Mouse (Mus musculus) embryo, embryonic 9.5 days (tissue): ENCODE data around the gene Actc1.

Experiments used
- DNase-seq: peaks from one replicate; pipeline ENCODE4 v3.0.0-alpha.2; 2017; ENCODE audit errors: extremely low spot score

The Actc1 gene

DNA sequence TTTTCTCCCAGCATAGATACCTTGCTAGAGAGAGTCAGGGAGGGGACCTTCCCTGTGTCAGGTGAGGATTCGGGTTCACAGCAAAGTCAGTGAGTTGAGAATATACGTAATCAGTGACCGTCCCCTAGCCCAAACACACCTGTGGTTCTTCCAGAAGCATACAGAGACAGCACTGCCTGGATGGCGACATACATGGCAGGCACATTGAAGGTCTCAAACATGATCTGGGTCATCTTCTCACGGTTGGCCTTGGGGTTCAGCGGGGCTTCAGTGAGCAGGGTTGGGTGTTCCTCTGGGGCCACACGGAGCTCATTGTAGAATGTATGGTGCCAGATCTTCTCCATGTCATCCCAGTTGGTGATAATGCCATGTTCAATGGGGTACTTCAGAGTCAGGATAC is 3.2 kb downstream of the Actc1 start:
- DNase-seq: no peak

DNA sequence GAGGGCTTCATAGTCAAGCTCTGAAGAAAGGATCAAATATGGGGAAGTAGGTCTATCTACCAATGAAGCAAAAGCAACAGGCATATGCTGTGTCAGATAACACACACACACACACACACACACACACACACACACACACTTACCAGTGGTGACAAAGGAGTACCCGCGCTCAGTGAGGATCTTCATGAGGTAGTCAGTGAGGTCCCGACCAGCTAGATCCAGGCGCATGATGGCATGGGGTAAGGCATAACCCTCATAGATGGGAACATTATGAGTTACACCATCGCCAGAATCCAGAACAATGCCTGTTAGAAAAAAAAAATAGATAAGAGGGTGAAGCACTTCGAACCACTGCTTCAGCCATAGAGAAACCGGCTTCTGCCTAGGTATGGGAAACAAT is 4.0 kb downstream of the Actc1 start:
- DNase-seq: no peak

DNA sequence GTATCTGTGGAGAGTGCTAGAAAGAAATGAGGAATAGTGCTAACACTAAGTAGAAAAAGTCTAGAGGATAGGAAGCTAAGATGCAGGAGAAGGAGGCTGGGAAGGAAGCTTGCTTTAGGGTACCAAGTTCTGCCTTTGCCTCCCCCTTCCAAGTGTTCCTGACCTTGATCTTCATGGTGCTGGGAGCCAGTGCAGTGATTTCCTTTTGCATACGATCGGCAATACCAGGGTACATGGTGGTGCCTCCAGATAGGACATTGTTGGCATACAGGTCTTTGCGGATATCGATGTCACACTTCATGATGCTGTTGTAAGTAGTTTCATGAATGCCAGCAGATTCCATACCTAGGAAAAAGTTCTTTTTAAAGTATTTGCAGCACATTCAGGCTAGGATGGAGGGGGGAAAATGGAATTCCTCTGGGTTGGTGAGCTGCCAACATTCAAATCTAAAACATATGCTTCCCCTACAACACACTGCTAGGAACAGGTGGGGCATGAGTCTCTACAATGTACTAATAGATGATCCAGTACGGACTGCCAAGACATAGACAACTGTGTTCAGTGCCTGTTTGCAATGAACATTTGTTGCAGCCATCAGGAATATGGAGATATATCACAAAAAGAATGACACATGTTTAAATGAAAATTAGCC is 5.3 kb downstream of the Actc1 start:
- DNase-seq: no peak

DNA sequence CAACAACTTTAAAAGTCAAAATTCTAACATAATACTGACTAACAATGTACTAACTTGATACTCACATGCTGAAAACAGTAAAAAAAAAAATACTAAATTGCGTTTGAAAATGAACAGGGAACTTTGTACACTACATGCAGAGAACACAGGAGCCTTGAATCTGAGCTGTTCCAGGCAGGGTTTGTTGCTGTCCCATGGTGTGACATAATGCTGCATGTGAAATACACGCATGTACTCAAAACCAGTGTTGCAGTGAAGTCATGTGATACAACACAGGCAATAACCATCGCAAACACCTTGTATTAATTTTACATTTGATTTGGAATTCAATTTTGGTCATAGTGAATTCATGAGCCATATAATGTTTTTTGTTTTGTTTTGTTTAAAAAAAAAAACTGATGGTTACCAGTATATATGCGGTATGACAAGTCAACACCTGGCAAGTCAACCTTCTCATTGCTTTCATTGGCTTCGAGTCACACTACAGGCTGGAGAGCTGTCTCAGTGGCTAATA is 7.1 kb downstream of the Actc1 start:
- DNase-seq: no peak

DNA sequence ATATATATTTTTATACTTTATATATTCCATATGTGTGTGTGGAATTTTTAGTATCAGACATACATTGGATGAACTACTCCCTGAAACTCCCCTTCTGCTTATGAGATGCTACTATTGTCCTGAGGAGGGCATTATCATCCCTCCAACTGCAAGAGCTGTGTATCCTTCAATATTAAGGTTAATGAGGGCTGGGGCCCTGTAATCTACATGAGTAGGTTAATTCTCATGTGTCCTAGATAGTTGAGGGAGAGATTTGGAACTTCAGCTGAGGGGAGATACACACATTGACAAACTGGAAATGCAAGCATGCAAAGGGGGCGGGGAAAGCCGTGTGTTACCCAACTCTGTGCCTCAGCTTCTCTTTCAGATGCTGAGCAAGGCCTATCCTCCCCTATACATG is 15.4 kb downstream of the Actc1 start:
- DNase-seq: no peak

DNA sequence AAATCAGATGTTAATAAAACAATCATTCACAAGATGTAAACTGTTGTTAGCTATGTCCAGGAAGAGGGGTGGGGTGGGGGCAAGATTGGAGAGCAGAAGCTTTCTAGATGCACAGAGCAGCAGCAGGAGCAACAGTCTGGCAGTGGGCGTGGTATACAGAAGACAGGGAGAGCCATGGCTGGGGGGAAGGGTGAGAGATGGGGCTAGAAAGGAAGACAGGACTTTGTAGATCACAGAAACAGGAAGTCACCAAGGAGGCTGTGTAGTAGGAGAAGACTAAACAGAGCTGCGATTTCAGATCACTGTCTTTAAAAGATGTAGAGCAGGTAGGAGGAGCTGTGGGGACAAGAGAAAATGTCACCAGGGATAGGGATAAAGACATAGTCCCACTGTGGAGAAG is 21.1 kb downstream of the Actc1 start:
- no peak for DNase-seq

DNA sequence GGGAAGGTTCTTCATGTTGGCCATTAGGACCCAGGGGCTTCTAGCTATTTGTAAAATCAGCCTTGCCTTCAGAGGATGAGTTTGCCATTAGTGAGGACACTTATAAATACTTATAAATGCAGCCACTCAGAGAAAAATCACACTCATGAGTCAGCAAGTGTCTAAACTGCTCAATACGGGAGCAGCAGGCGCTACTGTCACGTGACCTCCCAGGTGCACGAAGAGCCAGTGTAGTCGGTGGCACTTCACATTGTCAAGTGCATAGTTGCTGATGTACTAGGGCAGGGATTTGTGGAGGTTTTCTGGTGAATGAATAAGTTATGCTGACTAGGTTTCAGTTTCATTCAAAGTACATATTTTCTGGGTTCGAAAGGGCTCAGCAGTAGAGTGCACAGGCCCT is 30.0 kb downstream of the Actc1 start:
- no peak for DNase-seq

DNA sequence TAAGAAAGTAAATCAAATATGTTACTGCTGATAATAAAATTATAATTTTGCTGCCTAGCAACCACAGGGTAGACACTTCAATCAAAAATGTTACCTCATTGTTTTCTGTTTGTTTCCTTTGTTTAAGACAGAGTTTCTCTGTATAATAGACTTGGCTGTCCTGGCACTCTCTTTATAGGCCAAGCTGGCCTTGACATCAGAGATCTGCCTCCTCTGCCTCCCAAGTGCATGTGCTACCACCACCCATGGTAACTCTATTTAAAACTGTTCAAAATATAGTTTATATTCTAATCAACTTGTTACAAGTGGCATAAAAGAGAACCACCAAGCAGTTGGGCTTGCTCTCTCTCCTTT is 33.2 kb downstream of the Actc1 start:
- no peak for DNase-seq

DNA sequence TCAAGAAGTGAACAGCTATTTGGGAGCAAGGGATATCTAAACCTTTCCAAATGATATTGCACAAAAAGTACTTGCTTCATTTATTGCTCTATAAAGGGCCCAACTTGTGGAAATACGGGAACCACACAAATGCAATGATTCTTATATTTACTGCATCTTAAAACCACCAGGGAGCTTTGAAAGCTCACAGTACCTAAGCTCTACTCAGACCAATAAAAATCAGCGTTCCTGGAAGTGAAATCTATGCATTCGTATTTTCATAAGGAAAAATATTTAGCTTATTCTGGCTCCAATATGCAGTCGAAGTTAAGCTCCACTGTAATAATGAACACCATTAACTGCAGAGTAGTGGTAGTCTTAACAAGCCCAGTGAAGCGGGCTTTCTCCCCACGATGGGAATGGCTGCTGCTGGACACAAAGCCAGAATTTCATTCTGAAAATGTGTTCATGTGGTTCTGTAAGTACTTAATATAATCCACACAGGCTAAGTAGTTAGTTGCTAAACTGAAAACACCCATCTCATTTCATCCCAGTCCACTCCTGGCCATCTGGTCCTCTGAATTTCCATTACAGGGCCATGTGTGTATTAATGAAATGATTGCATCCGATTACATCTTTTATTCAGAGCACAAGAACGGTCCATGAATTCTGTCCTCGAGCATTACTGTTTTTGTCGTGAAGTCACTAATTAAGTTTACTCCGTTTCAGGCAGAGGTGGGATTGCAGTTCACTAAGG is 33.7 kb downstream of the Actc1 start:
- DNase-seq: no peak

DNA sequence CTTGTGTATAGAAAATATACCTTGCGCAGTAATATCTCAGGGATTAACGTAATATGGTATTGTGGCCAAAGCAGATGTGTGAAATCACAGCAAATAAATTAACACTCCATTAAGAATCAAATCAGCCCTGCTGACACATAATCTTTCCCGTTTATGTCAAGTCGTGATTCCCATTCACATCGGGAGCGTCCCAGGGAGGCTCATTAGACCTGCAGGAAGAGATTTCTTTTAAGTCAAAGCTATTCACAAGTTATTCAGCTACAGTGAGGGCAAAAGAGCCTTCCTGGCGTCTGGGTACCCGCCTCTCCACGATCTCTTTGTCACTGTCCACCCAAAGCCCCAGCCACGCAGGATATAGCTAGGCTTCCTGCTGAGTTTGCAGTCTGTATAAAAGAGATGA is 35.2 kb downstream of the Actc1 start:
- no peak for DNase-seq

DNA sequence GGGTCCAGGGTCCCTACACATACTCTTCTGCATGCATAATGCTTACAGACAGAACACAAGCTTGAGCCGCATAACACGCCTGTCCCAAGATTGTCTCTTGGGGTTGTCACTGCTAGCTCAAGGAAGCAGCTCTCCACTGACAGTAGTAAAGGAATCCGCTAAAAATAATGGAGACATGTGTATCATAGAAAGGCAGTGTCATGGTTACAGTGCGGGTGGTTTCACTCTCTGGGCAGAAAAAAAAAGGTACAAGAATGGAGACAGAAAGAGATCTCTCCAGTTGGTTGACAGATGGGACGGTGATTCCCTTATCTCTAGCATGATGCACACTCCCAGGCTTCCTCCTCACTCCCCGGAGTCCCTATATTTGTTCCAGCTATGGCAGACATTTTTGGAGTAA is 38.5 kb downstream of the Actc1 start:
- no peak for DNase-seq

DNA sequence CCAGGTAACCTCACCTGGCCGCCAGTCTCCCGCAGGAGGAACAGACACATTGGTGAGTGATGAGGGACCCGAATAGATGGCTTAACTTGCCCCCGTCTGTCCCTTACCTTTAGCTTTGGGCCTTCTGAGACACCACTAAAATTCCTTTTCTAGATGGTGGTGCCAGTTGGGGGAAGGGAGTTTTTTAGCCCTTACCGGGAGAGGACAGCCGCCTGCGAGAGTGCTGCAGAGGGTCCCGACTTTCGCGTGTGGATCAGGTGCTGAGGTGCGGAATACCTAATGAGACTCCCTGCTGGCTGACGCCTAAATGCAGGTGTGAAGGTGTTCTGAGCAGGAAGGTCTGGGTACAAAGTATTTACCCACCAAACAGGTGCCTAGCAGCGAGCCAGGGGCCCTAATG is 39.5 kb downstream of the Actc1 start:
- DNase-seq: no peak

DNA sequence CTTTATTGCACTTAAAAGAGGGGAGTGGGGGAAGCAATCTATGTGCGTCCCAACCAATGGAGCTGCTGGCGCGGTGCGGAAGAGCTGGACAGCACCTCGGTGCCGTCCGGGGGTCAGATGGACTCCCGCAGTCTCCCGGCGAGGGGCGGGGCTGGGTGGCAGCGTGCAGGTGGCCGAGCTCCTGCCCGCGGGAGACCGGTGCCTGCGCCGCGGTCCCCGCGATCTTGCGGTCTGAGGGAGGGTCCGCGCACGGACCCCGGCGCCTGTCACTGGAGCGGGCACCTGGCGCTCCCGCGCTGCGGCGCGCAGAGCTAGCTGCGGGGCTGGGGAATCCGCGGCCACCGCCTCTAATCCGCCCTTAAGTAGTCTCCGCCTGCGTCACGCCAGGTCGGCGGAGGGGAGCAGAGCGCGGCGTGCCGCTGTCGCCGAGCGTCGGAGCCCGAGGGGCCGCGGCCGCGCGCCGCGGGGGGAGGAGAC is 40.0 kb downstream of the Actc1 start, which contains the start of gene Gjd2:
TSS of gene Gjd2 (minus strand) at position 325 of the 477 bp plus-strand sequence.
- DNase-seq: peak; percentile 18

DNA sequence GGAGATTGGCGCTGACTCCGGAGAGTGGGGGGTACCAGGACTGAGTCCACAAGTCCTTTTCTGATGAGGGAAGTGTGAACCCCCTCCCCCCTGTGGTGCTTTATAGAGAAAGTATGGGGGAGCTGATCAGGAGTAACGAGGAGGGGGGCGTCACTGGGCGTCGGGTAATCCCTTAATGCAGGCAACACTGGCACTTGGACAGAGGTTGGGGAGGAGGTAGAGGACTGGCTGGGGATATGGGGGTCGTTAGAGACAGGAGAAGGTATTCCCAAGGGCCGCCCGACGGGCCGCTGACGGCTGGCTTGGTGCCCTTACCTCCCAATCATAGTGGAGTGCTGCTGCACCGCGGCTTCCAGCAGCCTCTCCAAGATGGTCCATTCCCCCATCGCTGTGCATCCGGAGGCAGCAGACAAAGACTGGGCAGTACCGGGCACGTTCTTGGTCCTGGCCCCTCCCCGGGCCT is 40.6 kb downstream of the Actc1 start:
- peak; percentile 12 for DNase-seq

DNA sequence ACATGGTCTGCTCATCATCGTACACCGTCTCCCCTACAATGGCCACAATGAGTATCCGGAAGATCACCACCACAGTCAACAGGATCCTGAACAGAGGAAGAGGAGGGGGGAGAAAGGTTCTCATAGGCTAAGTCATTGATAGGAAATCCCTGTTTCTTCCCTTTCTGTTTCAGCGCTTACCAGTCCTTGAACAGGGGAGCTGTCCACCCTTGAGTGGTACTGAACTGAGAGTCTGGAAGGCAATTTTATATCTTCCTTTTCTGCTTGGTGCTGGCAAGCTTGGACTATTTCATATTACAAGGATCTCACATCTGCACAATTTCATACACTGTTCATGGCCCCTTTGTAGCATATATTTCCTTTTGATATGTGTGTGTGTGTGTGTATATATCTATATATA is 41.5 kb downstream of the Actc1 start:
- peak; percentile 59 for DNase-seq

DNA sequence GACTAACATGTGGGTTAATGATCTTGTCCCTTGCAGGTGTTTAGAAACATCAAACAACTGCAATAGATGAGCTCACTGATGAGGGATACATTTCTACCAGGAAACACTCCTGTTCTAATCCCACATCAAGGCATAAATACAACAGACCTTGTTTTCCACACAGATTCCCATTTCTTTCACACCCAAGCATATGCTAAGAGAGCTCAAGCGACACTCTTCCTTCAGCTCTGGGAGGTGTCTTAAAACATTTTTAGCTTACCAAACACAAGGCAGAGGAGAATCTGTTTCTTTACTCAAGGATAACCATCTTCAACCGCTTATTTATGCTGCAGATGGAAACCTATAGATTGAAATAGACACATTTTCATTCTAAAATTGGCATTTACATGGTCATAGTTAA is 45.0 kb downstream of the Actc1 start:
- DNase-seq: no peak

DNA sequence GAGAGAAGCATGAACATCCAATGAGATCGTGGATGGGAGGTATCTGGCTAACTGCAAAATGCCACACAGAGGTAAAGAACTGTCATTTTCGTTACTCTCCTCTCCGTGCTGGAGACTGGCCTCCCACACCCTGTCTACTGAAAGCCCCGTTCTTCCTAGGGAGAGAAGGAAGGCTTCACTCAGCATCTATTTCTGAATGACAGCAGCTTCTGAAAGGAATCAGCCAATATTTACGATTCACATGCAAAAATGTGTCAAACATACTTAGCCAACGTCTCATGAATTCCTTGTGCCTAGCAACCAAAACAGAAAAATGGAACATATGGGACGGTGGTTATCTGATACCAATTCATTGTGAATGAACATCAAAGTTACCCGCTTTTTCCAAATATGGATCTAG is 55.9 kb downstream of the Actc1 start:
- DNase-seq: no peak
